Mouse (Mus musculus): ENCODE results near the gene Rnf150. TPM values are rescaled to one million over a fixed set of nuclear protein-coding genes. Genes with fewer than 3 reads are reported as not detected.

The Rnf150 gene
- polyA plus RNA-seq, 1 experiment from 2014 or later: 0.75 TPM

GRCm38 (mm10) chr8:83032800-83033199 lies 169.6 kb downstream of the Rnf150 start:
- Histone ChIP-seq H3K27me3 (replicated peaks) (no peaks in the 10 kb centered on the region), H3K9me3 (replicated peaks) (no peaks in the 10 kb centered on the region; the same call in 1 of the 2 replicates), H3K36me3 (no peaks in the 10 kb centered on the region), H3K4me2 (no peak overlapping the region), H3K4me1 (replicated peaks) (no peaks in the 10 kb centered on the region), H3K4me3 (no peak overlapping the region), H3K27ac (ENCODE audit: poor library complexity, severe bottlenecking) (no peak overlapping the region), H3K9ac (no peak overlapping the region)
- ATAC-seq (ENCODE audit: insufficient number of reproducible peaks, low FRiP score): no peak
- WGBS: 61% methylated on average over 7 of the region's 7 CpGs

DNA sequence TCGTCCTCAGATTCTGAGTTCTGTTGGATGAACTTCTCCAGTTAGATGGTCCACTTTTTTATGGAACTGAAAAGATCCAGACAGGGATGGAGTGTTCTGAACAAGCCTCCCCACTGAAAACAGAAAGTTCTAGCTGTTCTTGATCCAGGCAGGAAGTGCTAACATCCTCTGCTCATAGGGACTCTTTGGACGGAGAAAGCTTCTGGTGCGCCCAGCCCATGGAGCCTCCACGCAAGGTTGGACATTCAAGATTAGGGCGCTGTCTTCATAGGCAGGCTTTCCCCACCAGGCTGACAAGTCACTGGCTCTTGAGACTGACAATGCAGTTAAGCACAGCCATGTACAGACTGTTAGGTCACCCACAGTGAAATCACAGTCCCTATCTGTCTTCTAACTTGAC lies 172.0 kb downstream of the Rnf150 start:
- H3K4me2 ChIP-seq: no peak overlapping the region
- no peak overlapping the region for H3K4me3 ChIP-seq
- no peak overlapping the region for H3K9ac ChIP-seq
- H3K9me3 ChIP-seq (replicated peaks): no peaks in the 10 kb centered on the region
- H3K27me3 ChIP-seq (replicated peaks): no peaks in the 10 kb centered on the region
- WGBS: 78% methylated on average over 5 of the region's 5 CpGs
- no peaks in the 10 kb centered on the region for H3K36me3 ChIP-seq
- H3K27ac ChIP-seq (ENCODE audit: poor library complexity, severe bottlenecking): no peak overlapping the region
- no peaks in the 10 kb centered on the region for H3K4me1 ChIP-seq (replicated peaks)
- ATAC-seq (ENCODE audit: insufficient number of reproducible peaks, low FRiP score): no peak

GRCm38 (mm10) chr8:83036521-83037166 lies 173.5 kb downstream of the Rnf150 start:
- no peak overlapping the region for H3K27ac ChIP-seq (ENCODE audit: poor library complexity, severe bottlenecking)
- H3K4me1 ChIP-seq (replicated peaks): no peaks in the 10 kb centered on the region
- no peaks in the 10 kb centered on the region for H3K9me3 ChIP-seq (replicated peaks)
- ATAC-seq (ENCODE audit: insufficient number of reproducible peaks, low FRiP score): no peak
- no peak overlapping the region for H3K9ac ChIP-seq
- 73% methylated on average over 3 of the region's 3 CpGs for WGBS
- H3K4me2 ChIP-seq: no peak overlapping the region
- no peaks in the 10 kb centered on the region for H3K36me3 ChIP-seq
- H3K27me3 ChIP-seq (replicated peaks): no peaks in the 10 kb centered on the region
- no peak overlapping the region for H3K4me3 ChIP-seq

DNA sequence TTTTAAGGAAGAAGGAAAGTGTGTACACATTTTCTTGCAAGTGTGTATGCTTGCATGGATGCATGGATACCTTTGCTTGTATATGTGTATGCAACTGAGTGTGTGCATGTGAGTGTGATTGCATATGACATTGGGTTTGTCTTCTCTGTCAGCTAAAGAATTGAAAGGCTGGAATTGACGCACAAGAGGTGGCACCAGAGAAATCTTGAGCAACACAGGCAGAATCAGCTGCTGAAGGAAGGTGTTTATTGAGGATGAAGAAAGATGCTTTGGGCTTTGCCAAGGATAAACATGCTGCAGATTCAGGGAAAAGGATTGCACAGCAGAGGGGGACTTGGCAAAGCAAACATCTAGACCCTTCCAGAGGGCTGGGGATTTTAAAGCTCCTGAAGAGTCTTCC lies 174.2 kb downstream of the Rnf150 start:
- Histone ChIP-seq H3K9ac (no peak overlapping the region), H3K4me2 (no peak overlapping the region), H3K9me3 (replicated peaks) (no peaks in the 10 kb centered on the region), H3K27ac (ENCODE audit: poor library complexity, severe bottlenecking) (no peak overlapping the region), H3K27me3 (replicated peaks) (no peaks in the 10 kb centered on the region), H3K4me3 (no peak overlapping the region), H3K36me3 (no peaks in the 10 kb centered on the region), H3K4me1 (replicated peaks) (no peaks in the 10 kb centered on the region)
- ATAC-seq (ENCODE audit: insufficient number of reproducible peaks, low FRiP score): no peak
- WGBS: 92% methylated on average over 1 of the region's 1 CpGs

GRCm38 (mm10) chr8:83038575-83038974 lies 175.4 kb downstream of the Rnf150 start:
- H3K27ac ChIP-seq (ENCODE audit: poor library complexity, severe bottlenecking): no peak overlapping the region
- no peaks in the 10 kb centered on the region for H3K36me3 ChIP-seq
- H3K4me3 ChIP-seq: no peak overlapping the region
- 81% methylated on average over 10 of the region's 10 CpGs for WGBS
- no peaks in the 10 kb centered on the region for H3K4me1 ChIP-seq (replicated peaks)
- H3K27me3 ChIP-seq (replicated peaks): no peaks in the 10 kb centered on the region
- H3K4me2 ChIP-seq: no peak overlapping the region
- H3K9ac ChIP-seq: no peak overlapping the region
- ATAC-seq (ENCODE audit: insufficient number of reproducible peaks, low FRiP score): no peak
- H3K9me3 ChIP-seq (replicated peaks): no peaks in the 10 kb centered on the region

- ATAC-seq (ENCODE audit: insufficient number of reproducible peaks, low FRiP score): no peak
- WGBS: 61% methylated on average over 4 of the region's 4 CpGs
- Histone ChIP-seq H3K27ac (ENCODE audit: poor library complexity, severe bottlenecking) (no peak overlapping the region), H3K27me3 (replicated peaks) (no peaks in the 10 kb centered on the region), H3K4me2 (no peak overlapping the region), H3K9ac (no peak overlapping the region), H3K9me3 (replicated peaks) (no peaks in the 10 kb centered on the region), H3K36me3 (no peaks in the 10 kb centered on the region), H3K4me1 (replicated peaks) (no peaks in the 10 kb centered on the region), H3K4me3 (no peak overlapping the region)
Measured at GRCm38 (mm10) chr8:83041440-83041839, 178.3 kb downstream of the Rnf150 start.

DNA sequence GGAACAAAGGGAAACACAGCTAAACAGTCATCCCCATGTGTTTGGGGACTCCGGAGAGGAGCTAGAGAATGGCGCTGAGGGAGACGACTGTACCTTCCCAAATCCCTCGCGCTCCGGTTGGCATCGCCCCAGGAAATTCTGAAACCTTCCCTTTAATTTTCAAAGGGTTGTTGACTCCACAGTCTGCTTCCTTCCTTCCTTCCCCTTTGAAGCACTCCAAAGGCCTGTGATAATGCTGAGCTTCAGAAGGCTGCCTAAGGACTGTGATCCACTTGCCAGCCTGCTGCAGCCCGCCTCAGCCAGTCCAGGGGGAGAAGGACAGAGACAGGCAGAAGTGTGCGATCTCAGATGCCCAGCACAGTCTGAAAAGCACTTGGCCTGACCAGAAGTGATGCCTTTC lies 183.8 kb downstream of the Rnf150 start:
- H3K4me1 ChIP-seq (replicated peaks): peaks cover 16% of the 10 kb centered on the region; the same call in 1 of the 2 replicates
- no peak overlapping the region for H3K4me3 ChIP-seq
- no peak overlapping the region for H3K27ac ChIP-seq (ENCODE audit: poor library complexity, severe bottlenecking)
- H3K9ac ChIP-seq: no peak overlapping the region
- ATAC-seq (ENCODE audit: insufficient number of reproducible peaks, low FRiP score): no peak
- WGBS: 71% methylated on average over 9 of the region's 9 CpGs
- no peaks in the 10 kb centered on the region for H3K9me3 ChIP-seq (replicated peaks)
- no peak overlapping the region for H3K4me2 ChIP-seq
- no peaks in the 10 kb centered on the region for H3K27me3 ChIP-seq (replicated peaks)
- no peaks in the 10 kb centered on the region for H3K36me3 ChIP-seq

GRCm38 (mm10) chr8:83048527-83048926 lies 185.4 kb downstream of the Rnf150 start:
- ATAC-seq (ENCODE audit: insufficient number of reproducible peaks, low FRiP score): no peak

DNA sequence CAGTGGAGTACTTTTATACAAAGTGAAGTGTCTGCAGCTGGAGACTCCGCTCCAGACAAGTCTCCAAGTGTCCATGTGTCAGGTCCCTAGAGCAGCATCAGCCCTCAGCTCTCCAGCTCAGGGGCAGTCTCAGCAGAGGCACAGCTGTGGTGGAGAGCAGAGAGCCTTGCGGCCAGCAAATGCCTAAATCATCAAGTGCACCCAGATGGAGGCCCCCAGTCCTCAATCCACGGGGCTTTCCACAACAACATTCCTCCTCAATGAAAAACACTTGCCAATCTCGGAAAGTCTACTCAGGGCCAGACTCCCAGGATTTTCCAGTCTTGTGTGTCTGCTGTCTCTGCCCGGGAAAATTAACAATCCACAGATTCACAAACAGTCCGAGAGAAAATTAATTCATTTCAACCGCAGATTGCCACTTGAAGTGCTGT lies 186.0 kb downstream of the Rnf150 start:
- Histone ChIP-seq H3K4me1 (replicated peaks) (peaks cover 16% of the 10 kb centered on the region; the same call in 1 of the 2 replicates), H3K9me3 (replicated peaks) (no peaks in the 10 kb centered on the region), H3K27me3 (replicated peaks) (no peaks in the 10 kb centered on the region), H3K36me3 (no peaks in the 10 kb centered on the region), H3K9ac (no peak overlapping the region), H3K4me3 (no peak overlapping the region), H3K4me2 (no peak overlapping the region), H3K27ac (ENCODE audit: poor library complexity, severe bottlenecking) (no peak overlapping the region)
- 39% methylated on average over 7 of the region's 7 CpGs for WGBS
- ATAC-seq (ENCODE audit: insufficient number of reproducible peaks, low FRiP score): no peak

More at GRCm38 (mm10) chr8:83048527-83048926, 185.4 kb downstream of the Rnf150 start:
- Histone ChIP-seq H3K4me3 (no peak overlapping the region), H3K9me3 (replicated peaks) (no peaks in the 10 kb centered on the region), H3K4me1 (replicated peaks) (peaks cover 16% of the 10 kb centered on the region; the same call in 1 of the 2 replicates), H3K27ac (ENCODE audit: poor library complexity, severe bottlenecking) (no peak overlapping the region), H3K36me3 (no peaks in the 10 kb centered on the region), H3K4me2 (no peak overlapping the region), H3K27me3 (replicated peaks) (no peaks in the 10 kb centered on the region), H3K9ac (no peak overlapping the region)
- 72% methylated on average over 6 of the region's 6 CpGs for WGBS

- Histone ChIP-seq H3K9ac (no peak overlapping the region), H3K27ac (ENCODE audit: poor library complexity, severe bottlenecking) (no peak overlapping the region), H3K4me3 (no peak overlapping the region), H3K4me2 (no peak overlapping the region), H3K4me1 (replicated peaks) (peaks cover 16% of the 10 kb centered on the region; the same call in 1 of the 2 replicates), H3K36me3 (no peaks in the 10 kb centered on the region), H3K27me3 (replicated peaks) (no peaks in the 10 kb centered on the region), H3K9me3 (replicated peaks) (no peaks in the 10 kb centered on the region)
- 67% methylated on average over 1 of the region's 1 CpGs for WGBS
- ATAC-seq (ENCODE audit: insufficient number of reproducible peaks, low FRiP score): no peak
Measured at GRCm38 (mm10) chr8:83049616-83050015, 186.5 kb downstream of the Rnf150 start.

DNA sequence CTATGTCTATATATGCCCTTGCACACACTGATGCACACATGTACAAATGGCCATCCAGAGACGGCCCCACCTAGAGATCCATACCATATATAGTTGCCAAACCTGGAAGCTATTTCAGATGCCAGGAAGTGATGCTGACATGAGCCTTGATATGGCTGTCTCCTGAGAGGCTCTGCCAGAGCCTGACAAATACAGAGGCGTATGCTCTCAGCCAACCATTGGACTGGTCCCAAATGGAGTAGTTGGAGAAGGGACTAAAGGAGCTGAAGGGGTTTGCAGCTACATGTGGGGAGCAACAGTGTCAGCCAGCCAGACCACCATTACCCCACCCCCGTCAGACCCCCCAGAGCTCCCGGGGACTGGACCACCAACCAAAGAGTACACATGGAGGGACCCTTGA lies 189.7 kb downstream of the Rnf150 start:
- H3K27me3 ChIP-seq (replicated peaks): no peaks in the 10 kb centered on the region
- no peak overlapping the region for H3K4me2 ChIP-seq
- WGBS: 78% methylated on average over 4 of the region's 4 CpGs
- no peak overlapping the region for H3K9ac ChIP-seq
- H3K27ac ChIP-seq (ENCODE audit: poor library complexity, severe bottlenecking): no peak overlapping the region
- H3K4me3 ChIP-seq: no peak overlapping the region
- ATAC-seq (ENCODE audit: insufficient number of reproducible peaks, low FRiP score): no peak
- peaks cover 19% of the 10 kb centered on the region; the same call in 1 of the 2 replicates for H3K4me1 ChIP-seq (replicated peaks)
- no peaks in the 10 kb centered on the region for H3K36me3 ChIP-seq
- H3K9me3 ChIP-seq (replicated peaks): no peaks in the 10 kb centered on the region

DNA sequence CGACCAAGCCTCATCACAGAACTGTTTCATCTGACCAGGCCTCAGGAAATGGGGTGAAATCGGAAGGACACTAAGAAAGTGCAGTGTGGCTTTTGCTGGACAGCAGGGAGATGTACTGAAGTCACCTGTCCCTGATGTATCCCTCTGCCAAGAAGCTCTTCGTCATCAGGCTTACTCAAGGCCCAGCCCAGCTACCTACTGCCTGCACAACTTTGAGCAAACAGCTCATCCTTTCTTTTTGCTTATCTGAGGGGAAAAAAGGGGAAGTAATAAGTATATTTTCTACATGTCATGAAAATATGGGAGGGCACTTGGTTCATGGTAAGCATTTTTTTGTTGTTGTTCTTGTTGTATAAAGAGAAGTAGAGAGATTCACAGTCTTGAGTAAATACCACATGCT lies 191.6 kb downstream of the Rnf150 start:
- H3K4me1 ChIP-seq (replicated peaks): peaks cover 8% of the 10 kb centered on the region; the same call in 1 of the 2 replicates

More for the DNA sequence above, 191.6 kb downstream of the Rnf150 start:
- H3K27me3 ChIP-seq (replicated peaks): no peaks in the 10 kb centered on the region
- 73% methylated on average over 3 of the region's 3 CpGs for WGBS
- no peak overlapping the region for H3K4me2 ChIP-seq
- no peak for ATAC-seq (ENCODE audit: insufficient number of reproducible peaks, low FRiP score)
- no peak overlapping the region for H3K9ac ChIP-seq
- no peaks in the 10 kb centered on the region for H3K36me3 ChIP-seq
- H3K9me3 ChIP-seq (replicated peaks): no peaks in the 10 kb centered on the region
- no peak overlapping the region for H3K27ac ChIP-seq (ENCODE audit: poor library complexity, severe bottlenecking)
- H3K4me3 ChIP-seq: no peak overlapping the region

All from heart, embryonic 12.5 days (tissue).